Mouse (Mus musculus): ENCODE results near the gene Nectin2. TPM values are rescaled to one million over a fixed set of nuclear protein-coding genes. Genes with fewer than 3 reads are reported as not detected.
A peak's percentile ranks its signal among the peaks of the same experiment; 100 is the strongest.

Nectin2 gene
- polyA plus RNA-seq, 1 experiment, result 27.1 TPM

- Histone ChIP-seq H3K4me3 (peak overlapping the region; percentile 63), H3K27me3 (ENCODE audit: control insufficient read depth, insufficient read depth, insufficient read length) (no peaks in the 10 kb centered on the region), H3K36me3 (ENCODE audit: control insufficient read depth, insufficient read depth) (no peaks in the 10 kb centered on the region), H3K79me2 (ENCODE audit: control insufficient read depth, insufficient read depth) (no peaks in the 10 kb centered on the region), H3ac (ENCODE audit: control insufficient read depth, insufficient read length) (no peak overlapping the region), H3K4me2 (ENCODE audit: low read depth) (peak overlapping the region; percentile 92)
- TF ChIP-seq USF1 (IDR thresholded peaks at IDR 0.05; ENCODE audit: low read depth), result no peak
- no peak for TF ChIP-seq TCF3 (IDR thresholded peaks at IDR 0.05; ENCODE audit: insufficient read length, low read depth)
- no peak for TF ChIP-seq CEBPB (IDR thresholded peaks at IDR 0.05; ENCODE audit: insufficient read depth, poor library complexity, severe bottlenecking)
- TF ChIP-seq POLR2A (IDR thresholded peaks at IDR 0.05; ENCODE audit: insufficient read length, low read depth), result no peak
- no peak for TF ChIP-seq SRF (IDR thresholded peaks at IDR 0.05; ENCODE audit: control insufficient read depth, insufficient read length, low read depth)
- no peak for TF ChIP-seq MAX (IDR thresholded peaks at IDR 0.05; ENCODE audit: low read depth)
- no peak for TF ChIP-seq POLR2AphosphoS2 (IDR thresholded peaks at IDR 0.05; ENCODE audit: insufficient read length, low read depth)
- no peak for TF ChIP-seq MYOG (IDR thresholded peaks at IDR 0.05; ENCODE audit: control insufficient read depth in 1 of 3, insufficient read depth in 1 of 3, insufficient read length in 2 of 3, low read depth in 2 of 3)
- no peak for TF ChIP-seq E2F4 (IDR thresholded peaks at IDR 0.05; ENCODE audit: insufficient read depth)
- TF ChIP-seq TCF12 (IDR thresholded peaks at IDR 0.05; ENCODE audit: insufficient read depth, poor library complexity, severe bottlenecking), result no peak
- no peak for TF ChIP-seq REST (IDR thresholded peaks at IDR 0.05; ENCODE audit: insufficient read depth, insufficient read length)
- TF ChIP-seq MYOD1 (IDR thresholded peaks at IDR 0.05; ENCODE audit: control insufficient read depth in 1 of 3, insufficient read length in 2 of 3, low read depth in 2 of 3), result no peak
Observed at GRCm38 (mm10) chr7:19747420-19748218, 2.7 kb downstream of the Nectin2 start.

GRCm38 (mm10) chr7:19746426-19747201 is 3.7 kb downstream of the Nectin2 start:
- no peaks in the 10 kb centered on the region for H3K36me3 ChIP-seq (ENCODE audit: control insufficient read depth, insufficient read depth)
- H3K4me3 ChIP-seq, result no peak overlapping the region
- no peak overlapping the region for H3K4me2 ChIP-seq (ENCODE audit: low read depth)
- TF ChIP-seq MYOG (IDR thresholded peaks at IDR 0.05; ENCODE audit: control insufficient read depth in 1 of 3, insufficient read depth in 1 of 3, insufficient read length in 2 of 3, low read depth in 2 of 3) (no peak), USF1 (IDR thresholded peaks at IDR 0.05; ENCODE audit: low read depth) (no peak), REST (IDR thresholded peaks at IDR 0.05; ENCODE audit: insufficient read depth, insufficient read length) (no peak), SRF (IDR thresholded peaks at IDR 0.05; ENCODE audit: control insufficient read depth, insufficient read length, low read depth) (no peak), E2F4 (IDR thresholded peaks at IDR 0.05; ENCODE audit: insufficient read depth) (no peak), MAX (IDR thresholded peaks at IDR 0.05; ENCODE audit: low read depth) (no peak), TCF3 (IDR thresholded peaks at IDR 0.05; ENCODE audit: insufficient read length, low read depth) (no peak), TCF12 (IDR thresholded peaks at IDR 0.05; ENCODE audit: insufficient read depth, poor library complexity, severe bottlenecking) (no peak)
- no peak overlapping the region for H3ac ChIP-seq (ENCODE audit: control insufficient read depth, insufficient read length)
- H3K79me2 ChIP-seq (ENCODE audit: control insufficient read depth, insufficient read depth), result no peaks in the 10 kb centered on the region
- no peaks in the 10 kb centered on the region for H3K27me3 ChIP-seq (ENCODE audit: control insufficient read depth, insufficient read depth, insufficient read length)

GRCm38 (mm10) chr7:19745971-19746370 is 4.3 kb downstream of the Nectin2 start:
- TF ChIP-seq TCF12 (IDR thresholded peaks at IDR 0.05; ENCODE audit: insufficient read depth, poor library complexity, severe bottlenecking) (no peak), POLR2AphosphoS2 (IDR thresholded peaks at IDR 0.05; ENCODE audit: insufficient read length, low read depth) (no peak), SRF (IDR thresholded peaks at IDR 0.05; ENCODE audit: control insufficient read depth, insufficient read length, low read depth) (no peak), TCF3 (IDR thresholded peaks at IDR 0.05; ENCODE audit: insufficient read length, low read depth) (no peak), E2F4 (IDR thresholded peaks at IDR 0.05; ENCODE audit: insufficient read depth) (no peak), MYOG (IDR thresholded peaks at IDR 0.05; ENCODE audit: control insufficient read depth in 1 of 3, insufficient read depth in 1 of 3, insufficient read length in 2 of 3, low read depth in 2 of 3) (no peak), MAX (IDR thresholded peaks at IDR 0.05; ENCODE audit: low read depth) (no peak), POLR2A (IDR thresholded peaks at IDR 0.05; ENCODE audit: insufficient read length, low read depth) (no peak)
- Histone ChIP-seq H3K4me3 (no peak overlapping the region), H3ac (ENCODE audit: control insufficient read depth, insufficient read length) (no peak overlapping the region), H3K36me3 (ENCODE audit: control insufficient read depth, insufficient read depth) (no peaks in the 10 kb centered on the region), H3K79me2 (ENCODE audit: control insufficient read depth, insufficient read depth) (no peaks in the 10 kb centered on the region), H3K27me3 (ENCODE audit: control insufficient read depth, insufficient read depth, insufficient read length) (no peaks in the 10 kb centered on the region), H3K4me2 (ENCODE audit: low read depth) (no peak overlapping the region)

- H3K4me2 ChIP-seq (ENCODE audit: low read depth), result no peak overlapping the region
Observed at GRCm38 (mm10) chr7:19744590-19745385, 5.5 kb downstream of the Nectin2 start.

More at GRCm38 (mm10) chr7:19744590-19745385, 5.5 kb downstream of the Nectin2 start:
- TF ChIP-seq TCF12 (IDR thresholded peaks at IDR 0.05; ENCODE audit: insufficient read depth, poor library complexity, severe bottlenecking) (no peak), POLR2A (IDR thresholded peaks at IDR 0.05; ENCODE audit: insufficient read length, low read depth) (no peak), MYOG (IDR thresholded peaks at IDR 0.05; ENCODE audit: control insufficient read depth in 1 of 3, insufficient read depth in 1 of 3, insufficient read length in 2 of 3, low read depth in 2 of 3) (no peak), USF1 (IDR thresholded peaks at IDR 0.05; ENCODE audit: low read depth) (no peak), E2F4 (IDR thresholded peaks at IDR 0.05; ENCODE audit: insufficient read depth) (no peak), TCF3 (IDR thresholded peaks at IDR 0.05; ENCODE audit: insufficient read length, low read depth) (no peak), POLR2AphosphoS2 (IDR thresholded peaks at IDR 0.05; ENCODE audit: insufficient read length, low read depth) (no peak), MAX (IDR thresholded peaks at IDR 0.05; ENCODE audit: low read depth) (no peak), SRF (IDR thresholded peaks at IDR 0.05; ENCODE audit: control insufficient read depth, insufficient read length, low read depth) (no peak), REST (IDR thresholded peaks at IDR 0.05; ENCODE audit: insufficient read depth, insufficient read length) (no peak), CEBPB (IDR thresholded peaks at IDR 0.05; ENCODE audit: insufficient read depth, poor library complexity, severe bottlenecking) (no peak), MYOD1 (IDR thresholded peaks at IDR 0.05; ENCODE audit: control insufficient read depth in 1 of 3, insufficient read length in 2 of 3, low read depth in 2 of 3) (no peak)
- Histone ChIP-seq H3K27me3 (ENCODE audit: control insufficient read depth, insufficient read depth, insufficient read length) (no peaks in the 10 kb centered on the region), H3ac (ENCODE audit: control insufficient read depth, insufficient read length) (no peak overlapping the region), H3K36me3 (ENCODE audit: control insufficient read depth, insufficient read depth) (no peaks in the 10 kb centered on the region), H3K4me3 (no peak overlapping the region), H3K79me2 (ENCODE audit: control insufficient read depth, insufficient read depth) (no peaks in the 10 kb centered on the region)
